Mouse (Mus musculus) CD4-positive, CD25-positive, alpha-beta regulatory T cell, adult 4 months (primary cell): ENCODE data around the gene Rufy2. TPM values are rescaled to one million over a fixed set of nuclear protein-coding genes. Genes with fewer than 3 reads are reported as not detected.
A peak's percentile ranks its signal among the peaks of the same experiment; 100 is the strongest.

Source experiments
- ATAC-seq: one replicate; pipeline ENCODE4 v1.8.0; 2017
- polyA plus RNA-seq, 2 experiments: library from polyadenylated mRNA; unstranded; fragments of 100-300 nt; shearing (Covaris generic); gene quantifications; one replicate each; pipeline ENCODE4 v1.2.1; 2017

Rufy2 gene
- 10 to 100 TPM; 41.0 to 52.8 TPM for polyA plus RNA-seq

DNA sequence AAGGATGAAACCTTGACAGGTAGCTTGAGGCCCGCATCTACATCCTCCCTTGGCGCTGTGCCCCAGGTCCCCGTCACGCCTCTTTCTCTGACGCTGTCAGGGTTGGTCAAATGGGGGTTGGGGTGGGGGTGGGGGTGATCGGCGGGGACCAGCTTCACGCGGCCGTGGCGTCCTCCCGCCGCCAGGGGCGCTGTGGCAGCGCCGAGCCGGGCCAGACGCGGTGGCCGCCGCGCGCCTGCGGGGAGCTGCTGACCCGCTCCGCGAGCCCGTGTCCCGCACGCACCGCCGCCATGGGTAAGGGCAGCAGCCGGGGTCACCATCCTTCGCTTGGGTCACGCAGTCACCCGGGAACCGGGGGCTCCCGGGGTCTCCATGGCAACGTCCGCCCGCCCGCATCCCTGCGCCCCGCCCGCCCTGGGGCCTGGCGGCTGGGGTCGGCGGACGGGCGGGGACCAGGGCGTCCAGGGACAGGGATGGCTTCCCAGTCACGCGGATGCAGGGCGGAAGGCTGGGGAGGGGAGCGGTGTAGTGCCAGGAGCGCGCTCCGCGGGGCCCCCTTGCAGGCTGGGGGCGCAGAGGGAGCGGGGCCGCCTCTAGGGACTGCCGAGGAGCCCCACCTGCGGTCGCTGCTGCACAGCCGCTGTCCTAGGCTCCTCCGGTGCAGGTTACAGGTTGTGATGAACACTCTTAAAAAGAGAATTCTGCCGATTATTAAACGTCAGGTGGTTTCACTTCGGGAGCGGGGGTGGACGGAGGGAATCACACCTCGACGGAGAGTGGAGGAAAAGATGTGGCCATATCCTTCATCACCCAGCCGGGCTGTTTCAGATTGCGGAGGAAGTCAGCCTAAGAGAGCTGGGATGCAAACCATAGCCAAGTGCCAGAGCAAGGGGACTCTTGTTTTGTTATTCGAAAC is at the start of gene Rufy2:
TSS of gene Rufy2 (plus strand) at position 185 of the 916 bp plus-strand sequence.
- peak; percentile 83 for ATAC-seq

DNA sequence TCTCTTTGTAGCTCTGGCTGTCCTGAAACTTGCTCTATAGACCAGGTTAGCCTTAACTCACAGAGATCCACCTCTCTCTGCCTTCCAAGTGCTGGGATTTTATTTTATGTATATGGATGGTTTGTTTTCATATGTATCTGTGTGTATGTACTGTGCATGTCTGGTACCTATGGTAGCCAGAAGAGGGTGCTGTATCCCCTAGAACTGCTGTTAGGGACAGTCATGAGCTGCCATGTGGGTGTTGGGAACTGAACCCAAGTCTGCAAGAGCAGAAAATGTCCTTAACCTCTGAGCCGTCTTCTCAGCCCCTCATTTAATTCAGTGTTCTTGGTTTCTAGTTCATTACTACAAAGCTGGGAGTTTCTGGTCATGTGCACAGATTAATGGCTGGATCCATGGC is 47.6 kb upstream of the Rufy2 start:
- no peak for ATAC-seq

DNA sequence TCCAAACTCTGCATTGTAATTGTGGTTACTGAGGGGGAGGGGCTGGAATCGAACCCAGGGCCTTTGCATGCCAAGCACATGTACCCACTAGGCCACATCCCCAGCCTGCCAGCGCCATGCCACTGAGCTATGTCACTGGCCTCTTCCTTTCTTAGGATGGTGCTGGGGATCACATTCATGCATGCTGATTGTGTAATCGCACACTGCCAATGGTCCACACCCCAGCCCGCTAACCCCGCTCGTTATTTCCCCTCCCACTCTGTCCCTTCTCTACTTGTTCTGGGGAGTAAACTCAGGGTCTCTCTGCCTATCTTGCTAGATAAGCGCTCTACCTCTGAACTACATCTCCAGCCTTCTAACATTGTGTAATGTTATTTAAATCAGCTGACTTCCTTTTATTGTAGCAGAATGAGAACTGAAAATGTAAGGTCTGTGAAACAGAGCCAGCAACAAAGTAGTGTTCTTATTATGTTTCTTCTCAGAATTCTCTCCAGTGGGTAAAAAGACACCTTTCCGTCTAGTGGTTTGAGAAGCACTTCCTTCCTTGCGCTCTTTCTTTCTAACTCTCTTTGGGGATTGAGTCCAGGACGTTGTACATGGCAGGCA is 34.9 kb upstream of the Rufy2 start:
- no peak for ATAC-seq

DNA sequence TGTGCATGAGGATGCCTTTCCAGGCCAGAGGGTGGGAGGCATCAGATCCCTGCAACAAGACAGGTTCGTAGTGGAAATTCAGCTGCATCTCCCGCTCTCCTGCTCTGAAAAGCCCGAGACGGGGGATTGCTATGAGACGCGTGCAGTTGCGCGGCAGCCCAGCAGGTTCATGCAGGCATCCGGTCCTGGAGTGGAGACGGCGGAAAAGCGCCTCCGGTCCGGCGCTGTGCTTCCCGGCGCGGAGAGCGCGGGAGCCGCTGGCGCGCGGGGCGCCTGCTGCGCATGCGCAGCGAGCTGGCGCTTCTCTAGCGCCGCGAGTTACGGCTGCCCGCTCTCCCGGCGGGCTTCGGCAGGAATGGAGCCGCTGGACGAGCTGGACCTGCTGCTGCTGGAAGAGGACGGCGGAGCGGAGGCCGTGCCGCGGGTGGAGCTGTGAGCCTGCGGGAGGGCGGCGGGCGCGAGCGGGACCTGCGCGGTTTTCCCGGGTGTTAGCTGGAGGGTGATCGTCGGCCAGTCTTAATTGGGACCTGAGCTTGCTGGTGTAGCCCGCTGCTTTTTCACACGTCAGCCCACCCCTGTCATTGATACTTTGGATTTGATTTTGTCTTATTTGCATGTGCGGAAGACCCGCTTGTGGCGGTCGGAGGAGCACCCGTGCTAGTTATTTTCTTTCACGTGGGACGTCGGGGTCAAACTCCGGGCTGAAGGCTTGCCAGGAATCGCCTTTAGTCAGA is 33.1 kb upstream of the Rufy2 start, which contains the start of gene Dna2:
TSS of gene Dna2 (plus strand) at position 289 of the 734 bp plus-strand sequence.
- peak; percentile 92 for ATAC-seq

DNA sequence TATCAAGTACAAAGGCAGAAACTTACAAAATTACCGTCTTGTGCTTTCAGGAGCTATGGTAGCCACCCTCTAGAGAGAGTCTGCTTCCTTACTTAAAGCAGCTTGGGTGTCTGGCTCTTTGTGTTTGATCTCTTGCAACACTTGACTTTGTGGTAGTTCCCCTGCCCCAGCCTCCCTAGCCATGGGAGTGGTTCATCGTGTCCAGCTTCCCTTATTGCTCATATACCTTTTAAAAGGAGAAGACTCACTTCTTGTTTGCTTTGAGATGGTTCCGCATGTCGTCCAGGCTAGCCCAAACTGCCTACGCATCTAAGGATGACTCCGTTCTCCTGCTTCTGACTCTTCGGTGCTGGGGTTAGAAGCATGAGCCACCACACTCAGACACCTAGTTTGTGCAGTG is 31.5 kb upstream of the Rufy2 start:
- no peak for ATAC-seq

DNA sequence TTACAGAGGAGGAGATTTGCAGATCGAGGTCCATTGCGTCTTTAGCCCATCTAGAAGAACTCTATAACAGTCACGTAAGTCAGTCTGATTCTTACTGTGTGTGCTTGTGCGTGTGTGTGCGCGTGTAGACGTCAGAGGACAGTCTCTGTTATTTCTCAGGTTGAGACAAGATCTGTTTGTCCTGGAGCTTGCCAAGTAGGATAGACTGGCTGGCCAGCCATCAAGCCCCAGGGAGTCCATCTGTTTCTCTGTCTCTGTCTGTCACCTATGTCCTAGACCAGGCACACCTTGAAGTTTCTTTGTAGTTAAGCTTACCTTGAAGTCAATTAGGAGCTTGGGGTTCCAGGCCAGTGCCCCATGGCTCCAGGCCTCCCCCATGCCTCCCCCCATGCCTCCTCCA is 16.1 kb upstream of the Rufy2 start:
- ATAC-seq = no peak

DNA sequence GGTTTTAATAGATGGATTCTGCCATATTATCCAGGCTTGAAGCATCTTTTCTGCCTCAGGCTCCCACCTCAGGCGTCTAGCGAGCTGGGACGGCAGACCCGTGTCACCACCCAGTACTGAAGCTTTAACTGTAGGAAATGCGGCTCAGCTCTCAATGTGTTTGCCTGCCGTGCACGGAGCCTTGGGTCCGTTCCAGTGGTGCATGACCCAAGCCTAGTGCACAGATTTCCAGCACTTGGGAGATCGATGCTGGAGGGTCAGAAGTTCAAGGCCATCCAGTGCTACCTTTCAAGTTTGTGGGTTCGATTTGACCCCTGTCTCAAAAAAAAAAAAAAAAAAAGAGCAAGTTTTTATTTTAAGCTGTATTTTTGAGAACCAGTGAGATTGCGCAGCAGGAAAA is 14.2 kb upstream of the Rufy2 start:
- no peak for ATAC-seq

DNA sequence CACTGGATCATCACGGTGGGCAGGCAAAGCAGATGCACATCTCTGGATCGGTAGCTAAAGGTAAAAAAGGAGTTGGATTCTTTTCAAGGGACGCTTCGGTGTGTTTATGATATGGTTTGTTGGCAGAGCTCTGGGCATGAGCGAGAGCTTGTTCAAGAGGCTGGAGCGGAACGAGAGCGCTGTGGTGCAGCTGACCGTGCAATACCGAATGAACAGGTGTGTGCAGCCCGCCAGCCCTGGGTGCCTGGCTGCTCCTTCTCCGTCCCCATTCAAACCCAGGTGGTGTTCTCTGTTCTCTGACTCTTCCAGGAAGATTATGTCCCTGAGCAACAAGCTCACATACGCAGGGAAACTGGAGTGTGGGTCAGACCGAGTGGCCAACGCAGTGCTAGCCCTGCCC is 13.7 kb upstream of the Rufy2 start:
- no peak for ATAC-seq

DNA sequence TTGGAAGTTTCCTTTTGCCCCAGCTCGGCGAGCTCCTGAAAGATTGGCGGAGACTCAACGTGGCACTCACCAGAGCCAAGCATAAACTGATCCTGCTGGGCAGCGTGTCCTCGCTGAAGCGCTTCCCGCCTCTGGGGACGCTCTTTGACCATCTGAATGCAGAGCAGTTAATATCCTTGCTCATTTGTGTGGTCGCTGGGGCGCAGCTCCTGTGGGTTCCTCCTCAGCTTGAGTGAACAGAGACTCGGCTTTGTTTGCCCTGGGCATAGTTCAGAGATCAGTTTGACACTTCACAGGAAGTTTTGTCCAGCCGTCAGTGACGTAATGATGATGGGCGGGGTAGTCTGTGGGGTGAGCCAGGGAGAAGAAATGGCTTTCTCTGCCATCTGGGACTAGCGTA is 8.2 kb upstream of the Rufy2 start:
- ATAC-seq = no peak

DNA sequence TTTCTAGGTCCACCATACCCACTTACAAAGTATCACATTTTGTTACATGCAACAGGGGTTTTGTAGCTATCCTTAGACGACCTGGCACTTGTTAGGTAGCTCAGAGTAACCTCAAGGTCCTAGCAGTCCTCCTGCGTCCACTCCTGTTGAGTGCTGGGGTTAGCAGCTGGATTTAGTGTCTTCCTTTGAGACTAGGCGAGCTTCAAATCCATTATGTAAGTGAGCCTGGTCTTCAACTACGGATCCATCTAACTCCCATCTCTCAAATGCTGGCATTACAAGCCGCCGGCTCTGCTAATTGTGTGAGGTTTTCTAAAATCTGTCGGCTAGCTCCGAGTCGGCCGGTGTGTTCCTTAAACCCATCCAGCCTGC is 370 bp upstream of the Rufy2 start:
- ATAC-seq = peak; percentile 2

DNA sequence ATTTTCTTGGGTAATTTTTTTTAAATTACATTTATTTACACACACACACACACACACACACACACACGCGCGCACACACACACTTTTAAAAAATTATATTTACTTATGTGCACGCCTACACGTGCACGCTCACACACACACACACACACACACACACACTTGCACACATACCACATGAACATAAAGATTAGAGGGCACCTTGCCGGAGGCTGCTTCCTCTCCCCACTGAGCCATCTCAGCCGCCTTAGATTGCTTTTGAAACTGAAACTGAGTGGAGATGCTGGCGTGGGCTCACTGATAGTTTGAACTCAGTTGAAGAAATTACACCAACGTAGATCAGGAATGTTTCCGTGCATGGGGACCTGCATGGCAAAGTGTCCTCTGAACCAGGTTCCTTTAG is 4.0 kb downstream of the Rufy2 start:
- ATAC-seq = peak; percentile 69

DNA sequence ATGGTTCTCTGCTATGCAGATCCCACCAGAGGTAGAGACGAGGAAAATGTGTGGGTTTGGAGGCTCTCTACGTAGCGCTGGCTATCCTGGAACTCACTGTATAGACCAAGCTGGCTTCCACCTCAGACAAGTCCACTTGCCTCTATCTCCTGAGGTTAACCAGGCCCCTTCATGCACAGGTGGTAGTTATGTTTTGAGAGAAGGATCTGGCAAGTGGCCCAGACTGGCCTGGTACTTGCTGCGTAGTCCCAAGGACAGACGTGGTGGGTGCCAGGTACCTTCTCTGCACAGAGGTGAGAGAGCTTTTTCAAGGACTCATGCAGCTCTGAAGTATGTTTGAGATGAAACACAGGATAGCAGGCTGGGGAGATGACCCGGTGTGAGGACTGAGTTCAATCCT is 4.5 kb downstream of the Rufy2 start:
- peak; percentile 15 for ATAC-seq

DNA sequence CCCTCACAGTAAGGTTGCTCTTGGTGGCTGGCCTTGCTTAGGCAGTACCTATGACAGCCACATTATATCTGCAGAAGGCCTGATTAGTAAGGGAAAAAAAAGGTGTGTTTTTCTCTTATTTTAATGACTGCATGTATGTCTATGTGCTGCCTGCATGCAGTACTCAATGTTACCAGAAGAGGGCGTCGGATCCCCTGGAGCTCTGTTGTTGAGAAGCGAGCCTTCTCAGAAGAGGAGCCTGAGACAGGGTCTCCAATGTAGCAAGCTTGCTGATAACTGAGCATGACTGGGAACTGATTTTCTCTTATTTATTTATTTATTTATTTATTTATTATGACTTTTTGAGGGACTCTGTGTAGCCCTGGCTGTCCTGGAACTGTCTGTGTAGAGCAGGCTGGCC is 7.3 kb downstream of the Rufy2 start:
- no peak for ATAC-seq

DNA sequence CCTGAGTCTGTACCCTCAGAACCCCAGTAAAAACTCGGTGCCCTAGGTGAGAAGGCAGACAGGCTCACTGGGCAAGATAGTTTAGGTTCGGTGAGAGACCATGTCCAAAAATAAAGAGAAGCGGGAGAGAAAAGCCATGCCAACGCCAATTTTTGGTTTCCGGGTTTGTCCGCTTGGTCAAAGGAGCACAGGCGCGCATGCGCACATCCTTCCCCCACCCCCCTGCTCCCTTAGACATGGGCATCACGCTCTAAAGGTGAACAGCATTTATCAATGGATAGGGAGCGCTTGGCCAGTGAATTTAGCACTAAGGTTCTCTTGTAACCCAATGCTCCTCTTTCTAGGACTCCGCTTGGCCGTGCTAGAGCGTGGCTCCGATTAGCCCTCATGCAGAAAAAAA is 10.6 kb downstream of the Rufy2 start:
- ATAC-seq = no peak

DNA sequence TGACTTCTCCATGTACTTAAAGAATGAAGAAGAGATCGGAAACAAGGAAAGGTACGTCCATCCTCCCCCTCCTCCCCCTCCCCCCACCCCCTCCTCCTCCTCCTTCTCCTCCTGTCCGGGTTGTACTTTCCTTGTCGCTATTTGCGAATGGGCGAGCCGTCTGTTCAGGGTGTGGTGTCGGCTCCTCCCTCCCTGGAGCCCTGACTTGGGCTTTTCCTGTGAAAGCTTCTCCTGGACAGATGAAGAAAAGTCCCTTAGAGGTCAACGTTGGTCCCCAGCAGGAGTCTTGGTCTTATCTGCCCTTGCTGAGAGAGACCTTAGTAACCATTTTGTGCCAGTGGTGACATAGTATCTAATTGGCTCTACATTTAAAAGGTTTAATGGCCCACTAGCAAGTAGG is 14.0 kb downstream of the Rufy2 start:
- ATAC-seq = no peak

DNA sequence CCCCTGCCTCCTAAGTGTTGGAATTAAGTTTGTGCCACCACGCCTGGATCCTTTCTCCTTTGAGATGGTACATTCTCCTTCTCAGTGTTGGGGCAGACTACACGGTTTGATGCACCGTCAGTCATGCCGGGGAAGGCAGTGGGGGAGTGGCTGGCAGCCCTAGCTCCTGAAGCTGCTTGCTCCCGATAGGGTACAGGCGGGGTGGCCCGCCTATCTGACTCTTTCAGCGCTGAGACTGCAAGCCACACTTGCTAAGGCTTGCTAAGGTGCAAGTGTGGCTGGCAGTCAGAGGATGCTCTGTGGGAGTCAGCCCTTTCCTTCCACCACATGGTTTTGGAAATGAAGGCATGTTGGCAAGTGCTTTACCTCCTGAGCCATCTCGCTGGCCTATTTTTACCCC is 20.6 kb downstream of the Rufy2 start:
- ATAC-seq = no peak

DNA sequence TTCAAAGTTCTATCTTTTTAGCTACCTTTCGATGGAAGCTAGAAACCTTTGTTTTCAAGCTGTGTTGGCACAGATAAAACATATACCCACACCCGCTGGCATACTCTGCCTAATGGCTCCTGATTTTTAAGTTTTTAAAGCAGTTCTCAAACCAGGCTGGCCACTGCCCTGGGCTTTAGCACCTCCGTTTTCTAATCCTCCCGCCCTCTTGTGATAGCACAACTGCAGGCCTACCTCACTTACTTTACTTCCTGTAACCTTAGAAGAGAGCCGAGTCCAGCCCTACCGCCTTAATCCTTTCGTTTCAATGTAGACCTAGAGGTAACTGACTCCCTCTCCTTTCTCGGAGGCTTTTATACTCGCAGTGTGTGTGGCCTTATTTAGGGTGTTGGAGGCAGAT is 23.2 kb downstream of the Rufy2 start:
- no peak for ATAC-seq

DNA sequence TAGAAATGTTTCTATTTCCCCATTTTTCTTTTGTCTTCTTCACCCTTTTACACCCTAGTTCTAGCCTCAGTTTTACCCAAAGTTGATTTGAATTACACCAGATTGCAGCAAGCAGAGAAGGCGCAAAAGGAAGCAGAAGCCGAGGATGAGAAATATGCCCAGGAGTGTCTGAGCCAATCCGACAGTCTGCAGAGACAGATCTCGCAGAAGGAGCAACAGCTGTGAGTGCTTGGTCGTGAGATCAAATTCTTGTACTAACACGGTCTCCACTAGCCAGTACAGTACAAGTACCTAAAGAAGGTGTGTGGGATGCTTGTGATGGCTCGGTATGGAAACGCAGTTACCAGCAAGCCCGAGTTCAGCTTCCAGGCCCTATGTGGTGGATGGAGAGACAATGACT is 24.5 kb downstream of the Rufy2 start:
- ATAC-seq = no peak

DNA sequence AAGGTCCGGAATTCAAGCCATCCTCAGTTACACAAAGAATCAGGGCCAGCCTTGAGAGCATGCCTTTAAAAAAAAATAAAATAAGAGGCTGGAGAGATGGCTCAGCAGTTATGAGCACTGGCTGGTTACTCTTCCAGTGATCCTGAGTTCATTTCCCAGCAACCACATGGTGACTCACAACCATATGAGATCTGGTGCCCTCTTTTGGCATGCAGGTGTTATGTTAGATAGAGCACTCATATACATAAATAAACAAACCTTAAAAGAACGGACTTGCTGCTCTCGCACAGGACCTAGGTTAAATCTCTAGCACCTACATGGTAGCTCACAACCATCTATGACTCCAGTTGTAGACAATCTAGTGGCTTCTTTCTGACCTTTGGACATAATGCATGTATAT is 28.2 kb downstream of the Rufy2 start:
- ATAC-seq = no peak

DNA sequence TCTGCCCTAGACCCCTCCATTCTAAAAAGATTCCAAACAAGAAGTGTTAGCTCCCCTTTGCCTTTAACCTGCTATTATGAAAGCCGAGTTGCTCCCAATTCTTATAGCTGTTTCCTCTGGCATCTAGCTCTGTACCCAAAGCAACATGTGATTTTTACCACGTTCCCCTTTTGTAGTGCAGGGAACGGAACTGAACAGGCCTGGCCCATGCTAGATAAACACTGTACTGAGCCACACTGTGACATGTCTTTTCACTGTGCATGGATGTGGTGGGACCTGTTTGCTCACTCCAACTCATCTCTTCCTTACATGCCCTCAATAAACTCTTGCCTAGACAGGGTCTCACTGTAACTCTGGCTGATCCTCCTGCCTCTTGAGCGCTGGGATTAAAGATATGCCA is 30.2 kb downstream of the Rufy2 start:
- ATAC-seq = no peak

DNA sequence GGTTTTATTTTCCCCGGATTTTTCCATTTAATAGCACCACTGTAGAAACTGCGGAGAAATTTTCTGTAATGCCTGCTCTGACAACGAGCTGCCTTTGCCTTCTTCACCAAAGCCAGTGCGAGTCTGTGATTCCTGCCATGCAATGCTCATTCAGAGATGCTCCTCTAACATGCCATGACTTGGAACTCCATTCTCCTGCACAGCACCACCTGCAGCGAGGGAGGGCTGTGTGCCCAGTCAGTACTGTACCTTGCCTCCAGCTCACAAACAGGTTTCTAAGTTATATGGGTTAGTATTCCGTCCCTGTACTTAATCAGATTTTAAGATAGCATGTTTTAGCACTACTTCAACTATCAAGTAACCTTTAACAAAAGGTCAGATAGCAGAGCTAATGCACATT is 31.5 kb downstream of the Rufy2 start:
- no peak for ATAC-seq

DNA sequence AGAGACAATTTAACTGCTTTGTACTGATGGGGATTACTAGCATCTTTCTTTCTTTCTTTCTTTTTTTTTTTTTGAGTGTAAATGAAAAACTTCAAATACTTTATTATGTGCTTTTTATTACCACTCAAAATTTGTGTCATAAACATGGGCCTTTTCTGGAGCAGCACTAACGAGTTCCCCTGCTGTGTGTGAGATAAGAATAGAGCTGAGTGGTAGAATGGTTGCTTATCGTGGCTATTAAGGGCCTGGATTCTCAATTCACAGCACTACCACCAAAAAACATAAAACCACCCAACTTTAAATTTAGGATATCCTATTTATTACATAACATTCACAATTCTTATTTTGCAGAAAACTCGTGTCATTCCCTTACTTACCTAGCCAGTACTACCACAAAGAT is 33.5 kb downstream of the Rufy2 start:
- no peak for ATAC-seq

DNA sequence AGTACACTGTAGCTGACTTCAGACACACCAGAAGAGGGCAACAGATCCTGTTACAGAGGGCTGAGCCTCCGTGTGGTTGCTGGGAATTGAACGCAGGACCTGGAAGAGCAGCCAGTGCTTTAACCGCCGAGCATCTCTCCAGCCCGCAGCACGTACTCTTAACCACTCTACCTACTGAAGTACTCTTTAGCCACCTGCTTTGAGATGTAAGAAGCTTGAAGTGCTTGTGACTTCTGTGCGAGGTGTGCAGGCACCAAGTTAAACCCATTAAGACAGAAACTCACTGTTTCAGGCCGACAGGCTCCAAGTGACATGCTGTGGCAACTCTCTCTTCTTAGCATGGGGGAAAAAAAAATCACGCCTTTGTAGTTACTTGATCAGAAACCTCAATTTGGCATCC is 34.1 kb downstream of the Rufy2 start:
- ATAC-seq = no peak

DNA sequence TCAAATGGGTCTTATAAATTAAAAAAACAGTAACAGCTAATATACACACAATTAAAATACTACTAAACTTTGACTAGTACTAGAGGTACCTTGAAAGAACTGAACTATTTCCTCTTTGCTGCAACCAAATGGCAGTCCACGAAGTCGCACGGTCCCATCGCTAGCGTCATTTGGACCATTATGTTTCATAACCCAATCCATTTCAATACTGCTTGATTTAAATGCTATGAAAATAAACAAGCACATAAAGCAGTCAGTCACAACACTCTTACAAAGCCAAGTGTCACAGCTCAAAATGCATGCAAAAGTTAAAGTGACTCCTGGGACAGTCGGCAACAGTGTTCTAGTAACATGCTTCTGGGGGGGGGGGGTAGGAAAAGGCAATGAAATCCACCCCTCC is 39.3 kb downstream of the Rufy2 start:
- ATAC-seq = no peak
